Mouse (Mus musculus): ENCODE data around the gene Acot13. TPM values are rescaled to one million over a fixed set of nuclear protein-coding genes. Genes with fewer than 3 reads are reported as not detected.

Gene Acot13
- polyA plus RNA-seq, 1 experiment from 2014 or later = 45.6 TPM

DNA sequence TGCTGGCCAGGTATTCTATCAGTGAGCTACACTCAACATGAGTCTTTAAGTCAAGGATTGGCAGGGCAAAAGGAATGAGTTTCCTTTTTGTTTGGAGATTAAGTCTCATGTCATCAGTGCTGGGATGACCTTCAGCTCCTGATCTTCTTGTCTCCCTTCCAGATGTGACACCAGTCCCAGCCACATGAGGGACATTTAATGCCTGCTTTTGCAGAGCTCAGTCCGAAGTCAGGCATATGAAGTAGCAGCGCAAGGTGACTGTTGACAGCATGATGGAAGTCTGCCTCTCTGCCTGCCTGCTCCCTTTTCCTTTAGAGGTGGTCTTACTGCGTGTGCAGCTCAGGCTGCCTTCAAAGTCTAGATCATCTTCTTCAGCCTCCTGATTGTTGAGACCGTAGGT, 6.7 kb downstream of the Acot13 start:
- no peak for ATAC-seq
- Histone ChIP-seq H3K9me3 (no peaks in the 10 kb centered on the region), H3K27ac (no peak overlapping the region), H3K4me3 (replicated peaks) (no peak overlapping the region), H3K36me3 (no peaks in the 10 kb centered on the region), H3K9ac (replicated peaks) (no peak overlapping the region), H3K27me3 (no peaks in the 10 kb centered on the region), H3K4me2 (replicated peaks) (no peak overlapping the region), H3K4me1 (replicated peaks) (no peaks in the 10 kb centered on the region)
- WGBS = 95% methylated on average over 4 of the region's 4 CpGs

GRCm38 (mm10) chr13:24822663-24823343, 8.5 kb downstream of the Acot13 start:
- Histone ChIP-seq H3K27ac (no peak overlapping the region), H3K27me3 (no peaks in the 10 kb centered on the region), H3K4me1 (replicated peaks) (no peaks in the 10 kb centered on the region), H3K9ac (replicated peaks) (no peak overlapping the region), H3K4me2 (replicated peaks) (no peak overlapping the region), H3K9me3 (no peaks in the 10 kb centered on the region), H3K36me3 (peaks cover 10% of the 10 kb centered on the region), H3K4me3 (replicated peaks) (no peak overlapping the region)
- WGBS = 89% methylated on average over 16 of the region's 16 CpGs
- ATAC-seq = no peak

DNA sequence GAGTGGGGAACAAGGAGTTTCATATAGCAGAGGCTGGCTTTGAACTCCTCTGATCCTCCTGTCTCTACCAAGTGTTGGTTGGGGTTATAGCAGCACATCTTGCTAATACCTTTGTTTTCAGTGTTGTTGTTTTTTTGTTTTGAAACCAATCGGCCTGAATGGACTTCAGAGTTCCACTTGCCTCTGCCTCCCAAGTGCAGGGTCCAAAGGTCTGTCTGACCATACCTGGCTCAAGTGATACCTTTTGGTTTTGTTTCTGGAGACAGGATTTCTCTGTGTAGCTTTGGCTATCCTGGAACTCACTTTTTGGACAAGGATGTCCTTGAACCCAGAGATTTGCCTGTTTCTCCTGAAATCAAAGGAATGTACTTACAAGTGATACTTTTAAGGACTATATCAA, 11.4 kb downstream of the Acot13 start:
- WGBS = 69% methylated on average over 1 of the region's 1 CpGs
- Histone ChIP-seq H3K4me1 (replicated peaks) (no peaks in the 10 kb centered on the region), H3K4me2 (replicated peaks) (no peak overlapping the region), H3K9ac (replicated peaks) (no peak overlapping the region), H3K36me3 (peaks cover 13% of the 10 kb centered on the region), H3K27ac (no peak overlapping the region), H3K4me3 (replicated peaks) (no peak overlapping the region), H3K9me3 (no peaks in the 10 kb centered on the region), H3K27me3 (no peaks in the 10 kb centered on the region)
- ATAC-seq = no peak

DNA sequence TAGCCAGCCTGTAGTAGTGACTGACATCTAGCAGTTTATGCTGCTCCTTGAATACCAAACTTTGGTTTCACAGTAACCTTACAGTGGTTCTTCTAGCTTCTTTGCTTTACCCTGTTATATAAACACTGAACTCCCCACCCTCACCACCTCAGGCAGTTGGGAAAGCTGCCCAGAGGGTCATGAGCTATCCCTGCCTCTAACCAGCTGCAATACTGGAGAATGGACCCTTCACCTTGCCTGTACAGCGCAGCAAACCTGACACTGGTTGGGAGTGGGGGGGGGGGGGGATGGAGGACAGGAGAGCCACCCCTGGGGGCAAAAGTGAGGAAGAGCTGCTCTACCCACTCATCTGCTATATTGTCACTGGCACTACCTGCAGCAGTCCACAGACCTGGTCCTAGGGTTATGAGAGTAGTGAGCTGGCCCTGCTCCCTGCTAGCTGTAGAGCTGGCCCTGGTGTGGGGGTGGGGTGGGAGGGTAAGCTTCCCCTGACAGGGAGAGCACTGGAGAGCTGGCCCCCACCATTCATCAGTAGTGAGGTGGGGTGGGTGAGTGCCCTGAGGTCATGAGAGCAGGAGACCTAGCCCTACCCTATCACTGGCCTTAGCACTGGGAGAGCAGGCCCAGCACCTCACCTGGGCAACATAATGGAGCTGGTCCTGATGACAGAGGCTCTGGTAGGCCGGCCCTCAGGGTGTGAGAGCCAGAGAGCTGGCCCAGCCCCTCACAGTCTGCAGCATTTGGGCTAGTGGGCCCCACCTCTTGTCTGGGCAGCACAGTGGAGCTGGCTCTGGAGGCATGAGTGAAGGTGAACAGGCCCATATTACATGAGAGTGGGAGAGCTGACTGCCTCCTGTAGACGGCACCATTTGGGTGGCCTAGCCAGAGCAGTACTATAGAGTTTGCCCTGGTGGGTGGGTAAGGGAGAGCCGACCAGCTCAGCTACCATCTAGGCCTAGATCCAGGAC, 14.9 kb downstream of the Acot13 start:
- H3K9me3 ChIP-seq = no peaks in the 10 kb centered on the region
- no peak overlapping the region for H3K4me3 ChIP-seq (replicated peaks)
- H3K4me2 ChIP-seq (replicated peaks) = no peak overlapping the region
- H3K27me3 ChIP-seq = no peaks in the 10 kb centered on the region
- no peaks in the 10 kb centered on the region for H3K4me1 ChIP-seq (replicated peaks)
- WGBS = 79% methylated on average over 4 of the region's 4 CpGs
- no peak overlapping the region for H3K9ac ChIP-seq (replicated peaks)
- peaks cover 40% of the 10 kb centered on the region for H3K36me3 ChIP-seq
- H3K27ac ChIP-seq = no peak overlapping the region
- peak; percentile 85 for ATAC-seq

DNA sequence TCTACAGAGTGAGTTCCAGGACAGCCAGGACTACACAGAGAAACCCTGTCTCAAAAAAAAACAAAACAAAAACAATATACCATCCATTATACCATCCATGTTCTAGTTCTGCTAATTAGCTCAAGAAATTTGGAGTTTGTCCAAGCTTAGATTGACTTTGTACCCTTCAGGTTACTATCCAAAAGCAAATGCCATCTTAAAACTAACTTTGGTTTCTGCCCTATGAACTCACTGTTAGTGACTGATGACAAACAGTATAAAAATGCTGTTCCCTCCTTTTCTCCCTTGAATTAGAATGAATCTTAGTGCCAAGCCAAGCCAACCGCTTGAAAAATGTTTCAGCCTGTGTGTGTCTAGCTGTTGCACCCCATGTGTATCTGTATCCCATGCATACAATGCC, 16.7 kb downstream of the Acot13 start:
- WGBS = 77% methylated on average over 1 of the region's 1 CpGs
- Histone ChIP-seq H3K4me3 (replicated peaks) (no peak overlapping the region), H3K4me1 (replicated peaks) (no peaks in the 10 kb centered on the region), H3K27ac (no peak overlapping the region), H3K9ac (replicated peaks) (no peak overlapping the region), H3K27me3 (no peaks in the 10 kb centered on the region), H3K36me3 (peaks cover 57% of the 10 kb centered on the region), H3K4me2 (replicated peaks) (no peak overlapping the region), H3K9me3 (no peaks in the 10 kb centered on the region)
- ATAC-seq = no peak

GRCm38 (mm10) chr13:24812521-24812920, 18.8 kb downstream of the Acot13 start:
- peaks cover 58% of the 10 kb centered on the region for H3K36me3 ChIP-seq
- ATAC-seq = no peak

GRCm38 (mm10) chr13:24806079-24806478, 25.3 kb downstream of the Acot13 start:
- no peaks in the 10 kb centered on the region for H3K27me3 ChIP-seq
- no peak overlapping the region for H3K27ac ChIP-seq
- no peak overlapping the region for H3K9ac ChIP-seq (replicated peaks)
- H3K4me2 ChIP-seq (replicated peaks) = no peak overlapping the region
- peaks cover 43% of the 10 kb centered on the region for H3K36me3 ChIP-seq
- no peak overlapping the region for H3K4me3 ChIP-seq (replicated peaks)
- H3K9me3 ChIP-seq = no peaks in the 10 kb centered on the region
- H3K4me1 ChIP-seq (replicated peaks) = peaks cover 28% of the 10 kb centered on the region
- ATAC-seq = no peak

More at GRCm38 (mm10) chr13:24812521-24812920, 18.8 kb downstream of the Acot13 start:
- H3K4me1 ChIP-seq (replicated peaks) = no peaks in the 10 kb centered on the region
- H3K27me3 ChIP-seq = no peaks in the 10 kb centered on the region
- 96% methylated on average over 2 of the region's 2 CpGs for WGBS
- no peak overlapping the region for H3K4me3 ChIP-seq (replicated peaks)
- H3K9ac ChIP-seq (replicated peaks) = no peak overlapping the region
- H3K4me2 ChIP-seq (replicated peaks) = no peak overlapping the region
- no peak overlapping the region for H3K27ac ChIP-seq
- H3K9me3 ChIP-seq = no peaks in the 10 kb centered on the region

GRCm38 (mm10) chr13:24803196-24803595, 28.1 kb downstream of the Acot13 start:
- Histone ChIP-seq H3K27ac (no peak overlapping the region), H3K4me2 (replicated peaks) (peak overlapping the region; percentile 94), H3K9ac (replicated peaks) (peak overlapping the region; percentile 95), H3K4me1 (replicated peaks) (peaks cover 31% of the 10 kb centered on the region), H3K27me3 (no peaks in the 10 kb centered on the region), H3K9me3 (no peaks in the 10 kb centered on the region), H3K36me3 (peaks cover 22% of the 10 kb centered on the region), H3K4me3 (replicated peaks) (peak overlapping the region; percentile 98)
- 20% methylated on average over 2 of the region's 2 CpGs for WGBS
- no peak for ATAC-seq

- H3K27ac ChIP-seq = peak overlapping the region; percentile 99
- ATAC-seq = peak; percentile 7; the same call in 1 of the 2 replicates
- under 1% methylated on average over 26 of the region's 26 CpGs for WGBS
These were observed 29.1 kb downstream of the Acot13 start for GRCm38 (mm10) chr13:24802131-24802691.

GRCm38 (mm10) chr13:24801308-24801921, 29.9 kb downstream of the Acot13 start, which contains the start of gene BC005537:
TSS of gene BC005537 (plus strand) at chr13:24801657.
- Histone ChIP-seq H3K27ac (peak within 1 kb of the TSS; percentile 99), H3K27me3 (no peaks in the 10 kb centered on the region), H3K36me3 (peaks cover 11% of the 10 kb centered on the region), H3K4me3 (replicated peaks) (peak within 1 kb of the TSS; percentile 98), H3K4me2 (replicated peaks) (peak within 1 kb of the TSS; percentile 94), H3K9me3 (no peaks in the 10 kb centered on the region), H3K4me1 (replicated peaks) (peaks cover 31% of the 10 kb centered on the region), H3K9ac (replicated peaks) (peak within 1 kb of the TSS; percentile 95)
- WGBS = under 1% methylated on average over 60 of the region's 74 CpGs
- peak; percentile 77 for ATAC-seq

More at GRCm38 (mm10) chr13:24802131-24802691, 29.1 kb downstream of the Acot13 start:
- Histone ChIP-seq H3K4me3 (replicated peaks) (peak overlapping the region; percentile 98), H3K9me3 (no peaks in the 10 kb centered on the region), H3K9ac (replicated peaks) (peak overlapping the region; percentile 95), H3K4me1 (replicated peaks) (peaks cover 31% of the 10 kb centered on the region), H3K4me2 (replicated peaks) (peak overlapping the region; percentile 94), H3K27me3 (no peaks in the 10 kb centered on the region), H3K36me3 (peaks cover 14% of the 10 kb centered on the region)

- peak overlapping the region; percentile 99 for H3K27ac ChIP-seq
- peak overlapping the region; percentile 95 for H3K9ac ChIP-seq (replicated peaks)
- no peaks in the 10 kb centered on the region for H3K27me3 ChIP-seq
- peak overlapping the region; percentile 94 for H3K4me2 ChIP-seq (replicated peaks)
- peak overlapping the region; percentile 98 for H3K4me3 ChIP-seq (replicated peaks)
- peaks cover 8% of the 10 kb centered on the region for H3K36me3 ChIP-seq
- WGBS = under 1% methylated on average over 42 of the region's 42 CpGs
- peaks cover 31% of the 10 kb centered on the region for H3K4me1 ChIP-seq (replicated peaks)
- no peaks in the 10 kb centered on the region for H3K9me3 ChIP-seq
- ATAC-seq = peak; percentile 97
These were observed 30.5 kb downstream of the Acot13 start for GRCm38 (mm10) chr13:24800674-24801307.

Data from midbrain, embryonic 13.5 days (tissue).